Mouse (Mus musculus) retina, embryonic 14.5 days (tissue): ENCODE data around the gene Nosip.
"Not testable (repeated sequence)": the region's sequence is repeated elsewhere in the genome, so short reads cannot be mapped to it uniquely, and the experiment has no call there.

Experiments
- DNase-seq: peaks from one replicate; pipeline ENCODE4 v3.0.0-alpha.2; 2015; ENCODE audit warnings: low spot score

The Nosip gene

GRCm38 (mm10) chr7:45117566-45117965 lies 55.3 kb downstream of the Nosip start:
- no peak for DNase-seq

GRCm38 (mm10) chr7:45118336-45118735 lies 56.1 kb downstream of the Nosip start:
- DNase-seq, result no peak

- DNase-seq, result no peak
These were observed 57.8 kb downstream of the Nosip start for GRCm38 (mm10) chr7:45119780-45120709.

- DNase-seq, result no peak
These were observed 59.2 kb downstream of the Nosip start for GRCm38 (mm10) chr7:45121404-45121803.

GRCm38 (mm10) chr7:45121966-45122365 lies 59.7 kb downstream of the Nosip start:
- no peak for DNase-seq

GRCm38 (mm10) chr7:45122561-45123185 lies 60.4 kb downstream of the Nosip start:
- DNase-seq, result no peak

GRCm38 (mm10) chr7:45123186-45123570 lies 60.9 kb downstream of the Nosip start:
- peak; percentile 42 for DNase-seq

- peak; percentile 99 for DNase-seq
These were observed 62.3 kb downstream of the Nosip start, which contains the start of gene Rps11 for GRCm38 (mm10) chr7:45124224-45125143. Gene Rps11 (minus strand): TSS chr7:45124439.

- DNase-seq, result peak; percentile 64
These were observed 62.9 kb downstream of the Nosip start for GRCm38 (mm10) chr7:45125144-45125600.

GRCm38 (mm10) chr7:45125649-45126048 lies 63.4 kb downstream of the Nosip start:
- DNase-seq, result not testable (repeated sequence)

GRCm38 (mm10) chr7:45126147-45126843 lies 64.1 kb downstream of the Nosip start:
- no peak for DNase-seq

- no peak for DNase-seq
These were observed 64.8 kb downstream of the Nosip start for GRCm38 (mm10) chr7:45126844-45127699.
